Mouse (Mus musculus) limb, embryonic 12.5 days (tissue): ENCODE data around the gene Poldip2. TPM values are rescaled to one million over a fixed set of nuclear protein-coding genes. Genes with fewer than 3 reads are reported as not detected.
A peak's percentile ranks its signal among the peaks of the same experiment; 100 is the strongest.

Source experiments
- ATAC-seq: fragments of 200-750 bp; cut with Nextera tagmentation; 2 replicates; pipeline ENCODE4 v1.8.0; 2017; ENCODE audit warnings: low read depth, moderate TSS enrichment; ENCODE audit not compliant: insufficient number of reproducible peaks, insufficient read depth, low FRiP score, low TSS enrichment
- H3K27ac ChIP-seq: fragments of 300-500 bp; sonication (generic); 2 replicates; pipeline ENCODE4 v1.5.1; 2016; ENCODE audit warnings: mild to moderate bottlenecking, moderate library complexity
- H3K27me3 ChIP-seq: fragments of 300-500 bp; sonication (generic); 2 replicates; pipeline ENCODE4 v1.6.1; 2016; ENCODE audit warnings: mild to moderate bottlenecking, moderate library complexity
- H3K36me3 ChIP-seq: fragments of 300-500 bp; sonication (generic); 2 replicates; pipeline ENCODE4 v1.6.1; 2016; ENCODE audit warnings: mild to moderate bottlenecking, moderate library complexity
- H3K4me1 ChIP-seq: fragments of 300-500 bp; sonication (generic); replicated peaks from 2 replicates; pipeline ENCODE4 v1.6.1; 2016
- H3K4me2 ChIP-seq: fragments of 300-500 bp; sonication (generic); 2 replicates; pipeline ENCODE4 v1.6.1; 2016; ENCODE audit warnings: mild to moderate bottlenecking, moderate library complexity
- H3K4me3 ChIP-seq: fragments of 300-500 bp; sonication (generic); replicated peaks from 2 replicates; pipeline ENCODE4 v1.5.1; 2016; ENCODE audit warnings: mild to moderate bottlenecking
- H3K9ac ChIP-seq: fragments of 300-500 bp; sonication (generic); replicated peaks from 2 replicates; pipeline ENCODE4 v1.6.1; 2016; ENCODE audit warnings: mild to moderate bottlenecking, moderate library complexity
- H3K9me3 ChIP-seq: fragments of 300-500 bp; sonication (generic); 2 replicates; pipeline ENCODE4 v1.6.1; 2016; ENCODE audit warnings: mild to moderate bottlenecking, moderate library complexity
- WGBS: fragments of 180-500 bp; shearing (Covaris S2); methylation state at CpG from one replicate; pipeline ENCODE4 v1.1.7; 2016; 5-methylcytosine and 5-hydroxymethylcytosine counted together
- polyA plus RNA-seq: library from polyadenylated mRNA; unstranded; fragments of >200 nt; fragmentation: Nextera tagmentation; extraction: Ambion mirVana; gene quantifications from 2 replicates; pipeline ENCODE4 v1.2.1, GENCODE M21; 2016

Gene Poldip2
- polyA plus RNA-seq, 1 experiment from 2014 or later: 180 TPM

DNA sequence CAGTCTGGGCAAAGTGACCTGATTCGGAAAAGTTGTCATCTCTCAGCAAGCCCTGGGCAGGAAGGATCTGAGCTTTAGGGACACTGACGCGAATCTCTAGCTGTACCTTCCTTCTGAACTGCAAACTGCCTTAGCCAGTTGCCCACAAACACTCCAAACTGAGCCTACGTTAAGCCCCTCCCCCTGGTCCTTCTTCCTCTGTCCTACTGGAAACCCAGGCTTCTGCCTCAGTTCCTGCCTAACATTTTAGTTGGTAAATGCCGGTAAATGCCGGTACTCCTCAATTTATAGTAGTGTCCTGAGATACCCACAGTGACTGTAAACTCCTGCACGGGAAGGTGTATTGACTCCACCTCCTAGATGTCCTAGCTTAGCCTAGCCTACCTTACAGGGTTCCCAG, 28.4 kb upstream of the Poldip2 start:
- WGBS: 54% methylated on average over 7 of the region's 7 CpGs
- no peaks in the 10 kb centered on the region for H3K9me3 ChIP-seq
- H3K4me2 ChIP-seq: no peak overlapping the region
- H3K4me3 ChIP-seq: no peak overlapping the region
- ATAC-seq: no peak
- no peaks in the 10 kb centered on the region for H3K36me3 ChIP-seq
- no peak overlapping the region for H3K9ac ChIP-seq
- 0 out of 2 replicates have a peak, but pooled peaks cover 3% of the 10 kb centered on the region for H3K4me1 ChIP-seq
- H3K27me3 ChIP-seq: peaks cover 64% of the 10 kb centered on the region
- no peak overlapping the region for H3K27ac ChIP-seq

DNA sequence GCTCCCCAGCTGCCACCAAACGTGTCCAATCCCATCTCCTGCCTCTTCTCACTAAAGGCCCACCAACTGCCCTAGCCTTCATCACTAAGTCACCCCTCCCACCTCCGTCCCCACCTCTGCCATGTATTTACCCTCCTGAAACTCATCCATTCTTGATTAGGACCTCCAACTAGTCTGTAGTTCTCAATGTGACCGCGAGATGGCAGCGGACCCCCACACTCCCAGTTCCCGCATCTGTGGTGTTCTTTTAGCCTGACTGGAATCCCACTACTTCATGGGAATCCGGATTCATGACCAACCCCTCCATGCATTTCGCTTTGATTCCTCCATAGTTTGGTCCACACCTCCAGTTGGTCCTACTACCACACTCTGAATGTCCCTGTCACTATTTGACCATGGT, 23.8 kb upstream of the Poldip2 start:
- no peak for ATAC-seq
- 5% methylated on average over 8 of the region's 8 CpGs for WGBS

DNA sequence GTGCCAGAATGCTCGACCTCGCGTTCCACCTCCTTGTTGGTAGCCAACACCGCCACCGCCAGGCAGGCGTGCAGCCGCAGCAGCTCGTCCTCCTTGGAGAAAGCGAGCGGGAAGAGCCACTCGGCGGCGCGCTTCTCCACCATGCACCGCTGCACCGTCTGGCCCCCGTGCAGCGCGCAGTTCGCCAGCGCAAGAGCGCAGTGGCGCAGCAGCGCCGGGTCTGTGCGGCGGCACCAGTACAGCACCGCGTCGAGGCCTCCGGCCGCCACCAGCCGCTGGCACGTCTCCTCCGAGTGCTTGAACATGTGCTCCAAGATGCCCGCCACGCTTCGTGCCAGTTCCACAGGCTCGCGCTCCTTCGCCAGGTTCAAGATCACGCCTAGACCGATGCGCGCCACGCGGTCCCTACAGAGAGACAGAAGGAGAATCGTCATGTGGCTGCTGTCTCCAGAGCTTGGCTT, 21.2 kb upstream of the Poldip2 start:
- Histone ChIP-seq H3K4me3 (peak overlapping the region; percentile 29), H3K27ac (no peak overlapping the region), H3K9me3 (no peaks in the 10 kb centered on the region), H3K9ac (no peak overlapping the region), H3K27me3 (peaks cover 88% of the 10 kb centered on the region), H3K36me3 (no peaks in the 10 kb centered on the region), H3K4me1 (peaks cover 10% of the 10 kb centered on the region), H3K4me2 (peak overlapping the region; percentile 50)
- 10% methylated on average over 48 of the region's 48 CpGs for WGBS
- no peak for ATAC-seq

More for the DNA sequence above, 23.8 kb upstream of the Poldip2 start:
- peaks cover 90% of the 10 kb centered on the region for H3K27me3 ChIP-seq
- H3K4me2 ChIP-seq: no peak overlapping the region
- peaks cover 10% of the 10 kb centered on the region for H3K4me1 ChIP-seq
- no peak overlapping the region for H3K4me3 ChIP-seq
- no peaks in the 10 kb centered on the region for H3K36me3 ChIP-seq
- H3K27ac ChIP-seq: no peak overlapping the region
- no peak overlapping the region for H3K9ac ChIP-seq
- no peaks in the 10 kb centered on the region for H3K9me3 ChIP-seq

DNA sequence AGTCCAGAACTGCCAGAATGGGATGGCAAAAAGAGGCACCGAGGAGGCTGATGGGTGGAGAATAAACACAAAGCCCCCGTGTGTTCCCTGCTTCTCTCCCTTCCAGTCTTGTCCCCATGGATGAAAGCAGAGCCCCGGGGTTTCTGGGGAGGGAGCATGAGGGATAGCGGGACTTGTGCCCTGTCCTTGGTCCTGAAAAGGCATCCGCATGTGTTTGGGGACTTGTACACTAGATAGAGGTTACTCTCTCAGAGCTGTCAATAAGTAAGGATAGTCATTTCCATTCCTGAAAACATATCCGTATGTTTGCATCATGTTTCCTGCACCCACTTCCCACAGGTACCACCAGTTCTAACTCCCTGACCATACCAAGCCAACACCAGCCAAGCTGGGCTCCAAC, 16.1 kb upstream of the Poldip2 start:
- no peaks in the 10 kb centered on the region for H3K36me3 ChIP-seq
- H3K4me3 ChIP-seq: no peak overlapping the region
- H3K9me3 ChIP-seq: no peaks in the 10 kb centered on the region
- 4% methylated on average over 6 of the region's 6 CpGs for WGBS
- peaks cover 15% of the 10 kb centered on the region for H3K4me1 ChIP-seq
- H3K27me3 ChIP-seq: peaks cover 77% of the 10 kb centered on the region
- no peak overlapping the region for H3K4me2 ChIP-seq
- no peak for ATAC-seq
- no peak overlapping the region for H3K9ac ChIP-seq
- H3K27ac ChIP-seq: no peak overlapping the region

DNA sequence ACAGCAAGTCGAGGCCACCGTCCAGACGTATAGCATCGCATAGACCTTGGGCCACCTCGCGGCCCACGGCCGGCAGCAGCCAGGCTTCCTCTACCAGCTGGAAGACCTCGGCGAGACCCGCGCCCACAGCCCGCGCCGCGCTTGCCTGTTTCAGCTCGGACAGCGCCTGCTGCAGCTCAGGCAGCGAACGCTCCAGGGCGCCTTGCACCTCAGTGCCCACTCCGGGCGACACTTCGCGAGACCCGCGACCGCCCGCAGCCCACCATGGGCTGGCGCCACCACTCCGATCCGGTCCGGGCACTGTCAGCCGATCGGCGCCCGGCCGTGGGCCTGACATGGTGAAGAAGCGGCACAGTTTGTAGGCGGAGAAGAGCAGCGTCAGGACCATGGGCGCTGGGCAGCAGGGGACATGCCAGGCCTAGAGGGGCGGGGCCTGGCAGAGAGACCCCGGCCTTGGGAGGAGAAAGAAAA, 14.9 kb upstream of the Poldip2 start:
- H3K27me3 ChIP-seq: peaks cover 74% of the 10 kb centered on the region
- H3K4me1 ChIP-seq: peaks cover 13% of the 10 kb centered on the region
- under 1% methylated on average over 44 of the region's 44 CpGs for WGBS
- no peaks in the 10 kb centered on the region for H3K9me3 ChIP-seq
- H3K9ac ChIP-seq: peak overlapping the region; percentile 57
- peak overlapping the region; percentile 57 for H3K4me3 ChIP-seq
- no peak overlapping the region for H3K27ac ChIP-seq
- H3K4me2 ChIP-seq: peak overlapping the region; percentile 99
- peak; percentile 68 for ATAC-seq
- H3K36me3 ChIP-seq: no peaks in the 10 kb centered on the region

DNA sequence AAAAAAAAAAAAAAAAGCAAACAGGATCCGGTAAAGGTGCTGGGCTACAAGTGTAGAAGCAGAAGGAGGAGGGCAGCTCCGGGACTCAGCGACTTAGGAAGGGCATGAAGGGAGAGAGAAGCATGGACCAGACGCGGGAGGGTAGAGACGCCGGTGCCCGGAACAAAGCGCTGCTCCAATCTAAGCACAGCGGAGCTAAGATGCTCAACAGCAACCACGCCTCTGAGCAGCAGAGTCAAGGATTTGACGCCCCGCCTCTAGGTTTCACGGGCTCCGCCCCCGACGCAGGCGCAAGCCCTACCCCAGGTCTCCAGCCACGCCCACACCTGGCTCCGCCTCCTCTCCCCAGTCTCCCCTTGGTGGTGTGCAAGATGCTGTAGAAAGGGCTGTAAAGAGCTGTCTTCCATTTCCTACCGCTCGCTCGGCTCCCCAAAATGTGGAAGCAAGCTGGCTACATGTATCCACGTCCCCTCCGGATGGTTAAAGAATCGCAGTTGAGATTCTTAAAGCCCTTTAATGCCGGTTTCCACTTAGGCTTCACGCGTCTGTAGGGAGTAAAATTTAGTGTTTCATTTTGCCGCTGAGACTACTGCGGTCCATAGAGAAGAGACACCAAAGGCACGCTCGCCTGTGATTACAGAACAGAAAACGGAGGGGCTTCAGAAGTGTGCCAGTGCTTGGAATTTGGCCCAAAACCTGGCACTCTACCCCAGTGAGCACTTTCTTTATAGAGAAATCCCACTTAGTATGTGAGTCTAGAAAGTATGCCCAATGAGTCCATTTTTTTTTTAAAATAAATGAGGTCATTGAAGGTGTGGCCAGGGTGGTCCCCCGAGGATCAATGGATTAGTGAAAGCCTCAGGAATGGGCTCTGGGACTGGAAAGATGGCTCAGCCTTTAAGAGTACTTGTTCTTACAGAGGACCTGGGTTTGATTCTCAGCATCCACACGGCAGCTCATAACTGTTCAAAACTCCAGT, 14.2 kb upstream of the Poldip2 start, which contains the start of gene Sarm1:
TSS of gene Sarm1 (minus strand) at position 211 of the 979 bp plus-strand sequence.
- WGBS: 3% methylated on average over 36 of the region's 36 CpGs
- peaks cover 72% of the 10 kb centered on the region for H3K27me3 ChIP-seq
- H3K4me2 ChIP-seq: peak within 1 kb of the TSS; percentile 99
- peak within 1 kb of the TSS; percentile 57 for H3K9ac ChIP-seq
- H3K4me1 ChIP-seq: peaks cover 13% of the 10 kb centered on the region
- no peaks in the 10 kb centered on the region for H3K36me3 ChIP-seq
- no peaks in the 10 kb centered on the region for H3K9me3 ChIP-seq
- ATAC-seq: peak; percentile 93
- peak within 1 kb of the TSS; percentile 5; the same call in 1 of the 2 replicates for H3K27ac ChIP-seq
- peak within 1 kb of the TSS; percentile 57 for H3K4me3 ChIP-seq

DNA sequence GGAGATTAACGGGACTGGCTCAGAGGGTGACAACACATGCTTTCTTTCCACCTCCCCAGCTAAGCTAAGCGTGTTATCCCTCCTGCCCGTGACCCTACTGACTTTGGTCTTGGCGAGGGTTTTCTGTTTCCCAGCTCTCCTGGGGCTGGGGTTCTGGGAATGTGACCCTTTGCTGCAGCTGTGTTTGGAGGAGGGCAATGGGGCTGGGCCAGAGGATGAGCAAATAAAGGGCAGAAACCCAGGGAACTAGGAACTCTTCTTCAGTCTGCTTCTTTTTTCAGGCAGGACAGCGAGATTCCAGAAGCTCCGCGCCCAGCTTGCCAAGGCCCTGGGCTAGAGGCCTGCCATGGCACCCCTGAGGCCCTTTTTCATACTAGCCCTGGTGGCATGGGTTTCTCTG, 13.0 kb upstream of the Poldip2 start, which contains the start of gene Vtn:
TSS of gene Vtn (plus strand) at position 88 of the 400 bp plus-strand sequence.
- Histone ChIP-seq H3K27ac (peak within 1 kb of the TSS; percentile 5; the same call in 1 of the 2 replicates), H3K9ac (no peak within 1 kb of the TSS), H3K4me2 (peak within 1 kb of the TSS; percentile 99), H3K4me3 (peak within 1 kb of the TSS; percentile 57), H3K27me3 (peaks cover 68% of the 10 kb centered on the region), H3K4me1 (peaks cover 13% of the 10 kb centered on the region), H3K36me3 (no peaks in the 10 kb centered on the region), H3K9me3 (no peaks in the 10 kb centered on the region)
- WGBS: 62% methylated on average over 7 of the region's 7 CpGs
- no peak for ATAC-seq

DNA sequence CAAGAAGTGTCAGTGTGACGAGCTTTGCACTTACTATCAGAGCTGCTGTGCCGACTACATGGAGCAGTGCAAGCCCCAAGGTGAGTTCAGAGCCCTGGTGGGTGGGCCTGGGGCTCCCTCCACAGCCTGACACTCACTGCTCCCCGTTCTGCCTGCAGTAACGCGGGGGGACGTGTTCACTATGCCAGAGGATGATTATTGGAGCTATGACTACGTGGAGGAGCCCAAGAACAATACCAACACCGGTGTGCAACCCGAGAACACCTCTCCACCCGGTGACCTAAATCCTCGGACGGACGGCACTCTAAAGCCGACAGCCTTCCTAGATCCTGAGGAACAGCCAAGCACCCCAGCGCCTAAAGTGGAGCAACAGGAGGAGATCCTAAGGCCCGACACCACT, 12.4 kb upstream of the Poldip2 start:
- no peaks in the 10 kb centered on the region for H3K36me3 ChIP-seq
- no peak overlapping the region for H3K4me2 ChIP-seq
- no peak overlapping the region for H3K27ac ChIP-seq
- H3K9ac ChIP-seq: no peak overlapping the region
- ATAC-seq: no peak
- peaks cover 62% of the 10 kb centered on the region for H3K27me3 ChIP-seq
- 51% methylated on average over 16 of the region's 16 CpGs for WGBS
- H3K4me1 ChIP-seq: peaks cover 13% of the 10 kb centered on the region
- H3K4me3 ChIP-seq: no peak overlapping the region
- no peaks in the 10 kb centered on the region for H3K9me3 ChIP-seq

DNA sequence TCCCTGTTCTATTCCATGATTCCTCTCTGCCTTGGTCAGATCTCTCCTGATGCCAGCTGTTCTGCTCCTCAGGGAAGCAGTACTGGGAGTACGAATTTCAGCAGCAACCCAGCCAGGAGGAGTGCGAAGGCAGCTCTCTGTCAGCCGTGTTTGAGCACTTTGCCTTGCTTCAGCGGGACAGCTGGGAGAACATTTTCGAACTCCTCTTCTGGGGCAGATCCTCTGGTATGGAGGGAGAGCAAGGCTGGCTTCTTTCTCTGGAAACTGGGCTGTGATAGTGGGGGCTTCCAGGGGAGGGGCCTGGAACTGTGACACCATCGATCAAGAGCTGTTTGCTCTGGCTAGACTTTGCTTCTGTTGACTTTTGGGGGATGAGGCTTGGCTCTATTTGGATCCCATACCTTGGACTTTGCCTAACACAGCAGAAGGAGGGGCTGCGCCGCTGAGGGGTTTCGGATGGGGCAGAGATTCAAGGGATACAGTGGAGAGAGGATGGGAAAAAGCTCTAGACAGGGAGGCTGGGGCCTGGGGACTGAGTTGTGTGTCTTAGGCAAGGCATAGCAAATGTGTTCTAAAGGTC, 11.3 kb upstream of the Poldip2 start:
- peaks cover 13% of the 10 kb centered on the region for H3K4me1 ChIP-seq
- H3K9ac ChIP-seq: no peak overlapping the region
- ATAC-seq: no peak
- no peak overlapping the region for H3K4me2 ChIP-seq
- no peak overlapping the region for H3K27ac ChIP-seq
- 0 out of 2 replicates have a peak, but pooled peaks cover 3% of the 10 kb centered on the region for H3K36me3 ChIP-seq
- no peaks in the 10 kb centered on the region for H3K9me3 ChIP-seq
- H3K4me3 ChIP-seq: no peak overlapping the region
- H3K27me3 ChIP-seq: peaks cover 52% of the 10 kb centered on the region
- 80% methylated on average over 9 of the region's 9 CpGs for WGBS

DNA sequence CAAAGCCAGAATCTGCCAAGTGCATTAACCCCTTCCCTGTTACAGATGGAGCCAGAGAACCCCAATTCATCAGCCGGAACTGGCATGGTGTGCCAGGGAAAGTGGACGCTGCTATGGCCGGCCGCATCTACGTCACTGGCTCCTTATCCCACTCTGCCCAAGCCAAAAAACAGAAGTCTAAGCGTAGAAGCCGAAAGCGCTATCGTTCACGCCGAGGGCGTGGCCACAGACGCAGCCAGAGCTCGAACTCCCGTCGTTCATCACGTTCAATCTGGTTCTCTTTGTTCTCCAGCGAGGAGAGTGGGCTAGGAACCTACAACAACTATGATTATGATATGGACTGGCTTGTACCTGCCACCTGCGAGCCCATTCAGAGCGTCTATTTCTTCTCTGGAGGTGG, 10.5 kb upstream of the Poldip2 start:
- Histone ChIP-seq H3K4me1 (peaks cover 12% of the 10 kb centered on the region), H3K4me2 (no peak overlapping the region), H3K27me3 (peaks cover 44% of the 10 kb centered on the region), H3K27ac (no peak overlapping the region), H3K9me3 (no peaks in the 10 kb centered on the region), H3K4me3 (no peak overlapping the region), H3K36me3 (peaks cover 10% of the 10 kb centered on the region), H3K9ac (no peak overlapping the region)
- ATAC-seq: no peak
- 77% methylated on average over 20 of the region's 20 CpGs for WGBS
